Comparison of ENCODE assay signal across 16 mouse cellular contexts in genomic region chr4:139185766-139186442, GRCm38 (mm10).
"Had no signal": no experiment of that assay in that cellular context is flagged by ENCODE, and none has a peak within 500 bp of the region (broad histone marks: within the 10 kb centered on the region; RNA-seq: fewer than 3 reads in every experiment).

No protein-coding gene starts in this region.

- H3K27ac ChIP-seq: hindbrain, embryonic 14.5 days; kidney, embryonic 15.5 days; layer of hippocampus, adult 2 months; limb, embryonic 10.5 days; liver, embryonic 13.5 days; lung, embryonic 15.5 days; macrophage; neural tube, embryonic 13.5 days had no signal

- H3K36me3 ChIP-seq: kidney, embryonic 15.5 days; limb, embryonic 10.5 days; liver, embryonic 13.5 days; lung, embryonic 15.5 days; neural tube, embryonic 13.5 days had no signal

- H3K4me2 ChIP-seq: hindbrain, embryonic 14.5 days; kidney, embryonic 15.5 days; liver, embryonic 13.5 days; lung, embryonic 15.5 days; midbrain, embryonic 11.5 days; neural tube, embryonic 13.5 days had no signal

- H3K9ac ChIP-seq: hindbrain, embryonic 14.5 days; kidney, embryonic 15.5 days; liver, embryonic 13.5 days; liver, postnatal 0 days; lung, embryonic 15.5 days; neural tube, embryonic 13.5 days had no signal

- ATAC-seq: liver, postnatal 0 days; midbrain, embryonic 16.5 days had no signal

- H3K27me3 ChIP-seq: kidney, embryonic 15.5 days; liver, embryonic 13.5 days; lung, embryonic 15.5 days; neural tube, embryonic 13.5 days had no signal

- H3K9me3 ChIP-seq: kidney, embryonic 15.5 days; limb, embryonic 10.5 days; liver, embryonic 13.5 days; lung, embryonic 15.5 days; megakaryocyte, embryonic 14.5 days; neural tube, embryonic 13.5 days had no signal

- DNase-seq: kidney, adult 2 months; kidney, postnatal 25 days; liver, embryonic 13.5 days; liver, postnatal 0 days; retina, postnatal 1 day; right cerebral cortex, postnatal 4 days had no signal

- H3K4me3 ChIP-seq: kidney, embryonic 15.5 days; layer of hippocampus, adult 2 months; limb, embryonic 10.5 days; liver, embryonic 13.5 days; lung, embryonic 15.5 days; megakaryocyte, embryonic 14.5 days; neural tube, embryonic 13.5 days had no signal
